Mouse (Mus musculus): ENCODE data around the gene Lamb3. TPM values are rescaled to one million over a fixed set of nuclear protein-coding genes. Genes with fewer than 3 reads are reported as not detected.

The Lamb3 gene
- total RNA-seq, 2 experiments from 2014 or later, result 0.89 to 1.6 TPM

DNA sequence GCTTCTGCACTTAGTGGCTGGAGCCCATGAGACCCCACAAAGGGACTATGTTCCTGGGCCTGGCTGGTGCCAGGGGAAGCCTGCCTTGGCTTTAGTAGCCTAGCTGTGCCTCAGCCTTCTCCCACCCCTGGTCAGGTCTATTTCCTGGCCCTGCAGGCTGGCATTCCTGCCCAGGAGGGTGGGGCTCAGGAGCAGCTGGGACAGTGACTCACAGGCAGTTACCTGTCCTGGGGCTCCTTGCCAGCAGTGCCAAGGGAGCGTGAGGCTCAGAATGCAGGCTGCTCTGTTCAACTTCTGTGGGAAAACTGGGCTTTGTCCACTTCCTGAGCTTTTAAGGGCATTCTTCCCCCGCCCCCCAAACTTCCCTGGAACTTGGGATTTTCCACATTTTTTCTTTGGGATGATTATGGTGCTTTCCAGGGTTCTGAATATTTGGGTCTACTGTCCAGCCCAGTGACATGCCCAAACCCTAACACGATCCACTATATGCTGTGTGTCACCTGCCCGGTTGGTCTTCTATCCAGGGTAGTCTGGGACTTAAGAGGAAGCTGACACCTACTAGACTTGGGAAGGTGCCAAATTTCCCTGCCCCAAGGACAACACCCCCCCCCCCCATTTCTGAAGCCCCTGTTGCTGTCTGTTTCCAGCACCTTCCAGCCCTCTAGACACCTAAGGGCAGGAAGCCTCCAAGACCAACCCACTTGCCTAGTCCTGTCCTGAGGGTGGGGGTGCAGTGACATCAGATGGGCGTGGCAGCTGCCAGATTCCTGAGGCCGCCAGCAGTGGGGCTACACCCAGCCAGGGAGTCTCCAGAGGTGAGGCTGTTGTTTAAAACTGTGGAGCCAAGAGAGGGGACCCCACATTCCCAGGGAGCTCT, 94.0 kb downstream of the Lamb3 start:
- no peak for DNase-seq (ENCODE audit: low spot score in 2 of 2)
- intact Hi-C loops (cut with DNase I), result no loop called here

DNA sequence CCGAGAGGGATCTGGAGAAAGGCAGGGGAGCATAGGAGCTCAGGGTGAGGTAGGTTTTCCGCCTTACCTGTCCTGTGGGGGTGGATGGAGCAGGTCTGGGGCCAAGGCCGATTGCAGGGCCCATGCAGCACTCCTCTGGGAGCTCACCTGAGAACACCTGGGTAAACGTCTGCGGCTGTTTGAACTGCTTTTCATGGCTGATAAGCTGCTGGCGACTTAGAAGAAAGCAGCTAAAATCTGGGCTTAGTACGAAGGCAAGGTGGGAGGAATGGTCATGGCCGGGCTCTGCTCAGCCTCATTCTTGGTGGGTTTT, 94.5 kb downstream of the Lamb3 start:
- DNase-seq (ENCODE audit: low spot score in 2 of 2), result no peak
- intact Hi-C loops (cut with DNase I), result no loop called here

DNA sequence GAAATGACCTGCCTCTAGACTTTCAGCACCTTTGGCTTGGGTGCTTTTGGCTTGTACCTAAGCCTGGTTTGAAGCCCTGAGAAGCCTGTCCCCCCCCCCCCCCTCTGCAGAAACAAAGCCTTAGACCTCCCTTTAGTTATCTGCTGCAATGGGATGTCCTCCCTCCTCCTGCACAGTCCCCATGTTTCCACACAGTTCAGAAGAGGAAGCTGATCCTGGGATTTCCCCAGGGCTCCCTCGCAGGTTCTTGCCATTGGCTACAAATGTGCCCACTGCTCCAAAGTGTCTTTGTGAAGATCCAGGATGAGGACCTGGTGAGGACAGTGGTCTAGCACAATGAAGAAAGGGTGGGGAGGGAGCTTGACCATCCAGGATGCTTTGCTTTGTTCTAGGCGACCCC, 95.6 kb downstream of the Lamb3 start:
- DNase-seq (ENCODE audit: low spot score in 2 of 2), result no peak
- intact Hi-C loops (cut with DNase I), result no loop called here

DNA sequence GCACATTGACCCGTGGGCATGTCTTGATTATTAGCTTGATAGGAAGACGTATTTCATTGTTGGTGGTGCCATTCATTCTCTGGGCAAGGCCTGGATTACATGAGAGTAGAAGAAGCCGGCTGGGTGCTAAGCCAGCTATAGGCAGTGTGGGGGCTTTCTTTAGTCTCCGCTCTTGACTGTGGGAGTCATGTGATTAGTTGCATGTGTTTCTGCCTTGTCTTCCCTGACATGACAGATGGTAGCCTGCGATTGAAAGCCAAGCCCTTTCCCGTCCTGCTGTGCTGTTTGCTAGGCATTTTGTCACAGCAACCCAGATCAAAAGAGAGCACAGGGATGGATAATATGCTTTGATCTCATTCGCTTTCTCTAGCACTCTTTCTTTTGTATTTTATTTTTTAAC, 97.9 kb downstream of the Lamb3 start:
- DNase-seq (ENCODE audit: low spot score in 2 of 2), result no peak
- intact Hi-C loops (cut with DNase I), result no loop called here

DNA sequence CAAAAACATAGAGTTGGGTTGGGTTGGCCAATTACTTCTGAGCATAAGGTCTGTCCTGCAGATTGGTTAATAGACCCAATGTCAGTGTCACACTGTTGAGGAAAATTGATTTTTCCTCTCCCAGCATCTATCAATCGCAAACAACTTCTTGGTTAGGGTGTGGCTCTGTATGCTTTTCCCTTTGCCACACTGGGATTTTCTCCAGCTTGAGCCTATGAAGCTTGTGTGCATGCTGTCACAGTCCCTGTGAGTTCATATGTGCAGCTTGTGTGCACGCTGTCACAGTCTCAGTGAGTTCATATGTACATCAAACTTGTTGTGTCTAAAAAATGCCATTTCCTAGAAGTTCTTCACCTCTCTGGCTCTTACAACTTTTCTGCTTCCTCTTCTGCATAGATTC, 99.3 kb downstream of the Lamb3 start:
- intact Hi-C loops (cut with DNase I), result no loop called here

DNA sequence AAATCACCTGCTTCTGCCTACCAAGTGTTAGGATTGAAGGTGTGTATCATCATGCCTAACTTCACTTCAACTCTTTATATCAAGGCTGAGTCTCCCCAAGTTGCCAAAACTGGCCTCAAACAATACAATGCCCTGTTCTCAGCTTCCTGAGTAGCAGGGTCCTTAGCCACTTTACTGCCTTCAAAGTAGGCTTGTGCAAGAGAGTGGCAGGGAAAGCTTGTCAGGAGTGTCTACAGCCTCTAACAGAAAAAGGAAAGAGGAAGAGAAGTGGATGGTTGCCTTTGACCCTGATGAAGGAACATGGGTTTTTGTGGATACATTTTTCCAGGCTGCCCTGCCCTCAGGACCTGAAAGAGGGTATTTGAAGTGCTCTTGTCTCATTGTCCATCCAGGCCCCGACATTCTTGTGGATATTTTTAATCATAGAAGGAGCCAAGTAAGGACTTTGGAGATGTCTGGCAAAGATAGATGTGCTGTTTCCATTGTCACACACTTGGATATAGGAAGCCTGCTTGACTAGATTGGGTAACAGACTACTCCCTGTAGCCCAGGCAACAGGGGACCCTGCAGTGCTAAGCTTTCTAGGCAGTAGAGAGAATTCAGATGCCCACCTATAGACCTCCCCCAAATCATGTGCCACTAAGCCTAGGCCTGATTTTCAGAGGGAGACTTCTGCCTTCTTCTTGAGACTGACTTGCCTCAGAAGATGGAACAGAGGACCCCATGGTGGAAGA, 102.5 kb downstream of the Lamb3 start:
- DNase-seq (ENCODE audit: low spot score in 2 of 2), result no peak
- intact Hi-C loops (cut with DNase I), result no loop called here

More for the DNA sequence above, 99.3 kb downstream of the Lamb3 start:
- no peak for DNase-seq (ENCODE audit: low spot score in 2 of 2)

DNA sequence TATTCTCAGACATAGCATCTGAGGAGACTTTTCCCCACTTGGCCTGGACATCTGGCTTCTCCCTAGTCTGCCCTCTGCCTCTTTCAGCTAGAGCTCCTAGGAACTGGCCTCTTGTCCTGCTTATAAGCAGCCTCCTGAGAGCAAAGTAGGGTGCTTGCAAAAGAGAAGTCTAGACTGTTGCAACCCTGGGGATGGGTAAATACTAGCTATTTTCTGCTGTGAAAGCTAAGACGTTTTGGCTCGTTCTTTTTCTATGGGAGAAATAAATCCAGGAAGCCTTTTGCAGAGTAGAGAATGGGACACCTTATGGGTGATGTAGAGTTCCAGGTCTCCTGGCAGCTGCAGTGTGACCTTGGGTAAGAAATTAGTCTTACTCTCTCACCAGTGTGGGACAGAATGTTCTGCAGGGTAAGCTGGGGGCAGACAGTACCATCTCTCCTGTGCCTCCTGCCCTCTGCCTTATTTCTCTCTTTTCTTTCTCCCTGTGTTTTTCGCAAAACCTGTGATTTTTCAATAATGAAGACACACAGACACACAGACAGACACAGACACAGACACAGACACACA, 103.1 kb downstream of the Lamb3 start:
- intact Hi-C loops (cut with DNase I), result no loop called here

DNA sequence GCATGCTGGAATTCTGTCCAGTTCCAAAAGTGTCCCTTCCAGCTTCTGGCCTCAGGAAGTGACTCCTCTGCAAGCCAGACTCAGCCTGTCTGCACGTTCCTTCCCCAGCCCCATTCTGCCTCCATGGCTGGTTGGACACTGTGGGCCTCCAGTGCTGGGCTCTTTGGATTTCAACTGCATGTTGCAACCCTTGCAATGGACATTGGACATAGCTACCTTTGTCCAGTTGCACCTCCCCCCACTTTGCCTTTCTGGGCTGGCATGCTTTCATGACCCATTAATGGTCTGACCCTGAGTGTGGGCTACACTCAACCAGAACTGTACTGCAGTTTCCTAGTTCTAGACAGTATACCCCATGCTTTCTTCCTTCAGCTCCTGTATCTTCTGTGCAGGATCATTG, 104.1 kb downstream of the Lamb3 start:
- DNase-seq (ENCODE audit: low spot score in 2 of 2), result no peak
- intact Hi-C loops (cut with DNase I), result no loop called here

More for the DNA sequence above, 103.1 kb downstream of the Lamb3 start:
- DNase-seq (ENCODE audit: low spot score in 2 of 2), result no peak

DNA sequence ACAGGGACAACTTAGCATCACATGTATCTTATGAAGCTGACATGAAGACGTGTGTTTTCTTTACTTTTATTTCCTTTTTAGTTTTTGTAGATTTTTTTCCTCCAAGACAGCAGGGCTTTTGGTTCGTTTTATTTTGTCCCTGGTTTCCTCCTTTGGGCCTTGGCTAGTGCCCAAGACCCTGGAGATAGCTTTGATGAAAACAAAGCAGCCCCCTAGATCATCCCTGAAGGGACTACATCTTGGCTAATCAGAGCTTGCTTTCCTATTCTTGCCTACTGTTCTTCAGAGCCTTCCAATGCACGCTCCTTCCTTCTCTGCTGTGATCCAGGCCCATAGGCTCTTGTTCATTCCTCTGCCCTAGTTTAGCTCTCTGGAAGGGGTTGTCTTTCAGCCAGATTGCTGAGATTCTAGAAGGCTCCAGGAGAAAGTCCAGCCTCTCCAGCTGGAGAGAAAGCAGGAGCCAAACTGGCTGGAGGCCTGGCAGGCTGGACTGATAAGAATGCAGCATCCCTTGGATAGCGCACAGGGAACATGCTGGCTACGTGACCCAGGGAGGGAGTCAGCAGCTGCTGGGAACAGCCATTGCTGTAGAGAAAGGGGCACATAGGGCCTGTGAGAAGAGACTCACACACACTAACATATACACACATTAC, 108.3 kb downstream of the Lamb3 start:
- peak; percentile 64 to 70 for DNase-seq (ENCODE audit: low spot score in 2 of 2)
- intact Hi-C loops (cut with DNase I), result loop anchor here (5.0 kb wide), 1 partner anchor 44 kb away; the partner anchor contains the start of gene G0s2

DNA sequence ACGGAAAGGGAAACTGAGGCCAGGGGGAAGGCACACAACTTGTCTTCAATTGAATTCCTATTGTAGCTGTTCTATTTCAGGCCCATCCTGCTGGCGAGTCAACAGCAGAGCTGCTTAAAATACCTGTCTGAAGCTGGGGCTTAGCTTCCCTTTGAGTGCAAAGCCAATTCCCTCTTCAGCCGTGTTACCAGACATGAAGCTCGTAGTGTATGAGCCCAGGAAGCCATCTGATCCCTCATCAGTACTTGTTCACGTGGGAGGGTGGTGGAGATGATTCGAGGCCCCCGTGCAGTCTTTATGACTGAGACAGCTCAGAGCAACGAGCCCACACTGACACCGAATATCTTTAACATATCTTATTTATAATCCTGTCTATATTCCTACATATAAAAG, 108.9 kb downstream of the Lamb3 start:
- peak; percentile 25 to 41 for DNase-seq (ENCODE audit: low spot score in 2 of 2)
- intact Hi-C loops (cut with DNase I), result loop anchor here (5.0 kb wide), 1 partner anchor 44 kb away; the partner anchor contains the start of gene G0s2

DNA sequence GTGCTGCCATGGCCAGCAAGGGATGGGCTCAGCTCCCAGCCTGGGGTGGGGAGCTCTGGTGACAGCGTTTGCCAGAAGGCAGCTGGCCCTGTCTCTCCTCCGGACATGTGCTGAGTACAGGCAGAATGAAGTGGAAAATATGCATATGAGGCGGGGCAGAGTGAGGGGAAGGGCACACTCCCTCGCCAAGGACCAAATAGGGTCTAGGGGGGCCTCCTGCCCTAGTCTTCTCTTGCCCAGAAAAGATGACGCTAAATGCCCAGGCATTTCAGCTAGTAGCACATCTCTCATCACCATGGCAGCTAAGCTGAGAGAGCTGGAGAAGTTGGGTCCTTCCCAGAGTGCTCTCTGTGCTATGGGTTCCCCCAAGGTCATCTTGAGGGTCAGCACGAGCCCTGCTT, 109.7 kb downstream of the Lamb3 start:
- peak in 1 of 2 experiments; percentile 42 for DNase-seq (ENCODE audit: low spot score in 2 of 2)
- intact Hi-C loops (cut with DNase I), result loop anchor here (5.0 kb wide), 1 partner anchor 45 kb away; the partner anchor contains the start of gene G0s2

DNA sequence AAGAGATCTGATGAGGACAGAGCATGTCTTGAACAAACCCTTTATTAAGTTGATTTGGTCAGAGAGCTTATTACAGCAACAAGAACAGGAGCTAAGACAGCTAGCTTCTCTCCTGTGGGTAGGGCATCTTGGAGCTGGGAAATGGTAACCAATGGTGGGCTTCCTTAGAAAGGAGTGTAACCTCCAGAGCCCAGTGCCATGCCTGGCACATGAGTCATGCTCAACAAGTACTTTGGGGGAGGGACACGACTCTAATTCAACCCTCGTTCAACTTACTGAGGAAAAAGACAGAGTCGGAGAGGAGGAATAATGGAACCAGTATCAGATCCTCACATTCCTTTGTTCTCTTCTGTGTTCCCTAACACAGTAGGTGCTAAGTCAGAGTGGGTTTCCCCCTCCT, 112.2 kb downstream of the Lamb3 start:
- intact Hi-C loops (cut with DNase I), result loop anchor here (5.0 kb wide), 2 partner anchors 47 to 112 kb away; partner anchors contain the start of genes G0s2 and Lamb3
- no peak for DNase-seq (ENCODE audit: low spot score in 2 of 2)

DNA sequence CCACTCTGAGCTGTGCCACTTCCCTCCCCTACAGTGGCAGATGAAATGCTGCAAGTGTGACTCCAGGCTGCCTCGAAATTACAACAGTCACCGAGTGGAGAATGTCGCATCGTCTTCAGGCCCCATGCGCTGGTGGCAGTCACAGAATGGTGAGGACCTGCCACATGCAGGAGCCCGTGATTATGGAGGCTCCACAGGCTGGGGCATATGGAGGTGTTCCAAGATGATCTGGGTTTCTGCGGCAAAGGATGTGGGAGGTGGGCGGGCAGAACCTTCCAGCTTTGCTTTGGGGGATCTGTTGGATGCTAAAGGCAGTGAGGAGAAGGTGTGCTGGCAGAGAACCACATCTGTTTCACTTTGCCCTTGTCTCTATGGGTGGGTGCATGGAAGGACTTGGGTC, 112.9 kb downstream of the Lamb3 start:
- intact Hi-C loops (cut with DNase I), result loop anchor here (5.0 kb wide), 1 partner anchor 113 kb away; the partner anchor contains the start of gene Lamb3
- peak in 1 of 2 experiments; percentile 23 for DNase-seq (ENCODE audit: low spot score in 2 of 2)

DNA sequence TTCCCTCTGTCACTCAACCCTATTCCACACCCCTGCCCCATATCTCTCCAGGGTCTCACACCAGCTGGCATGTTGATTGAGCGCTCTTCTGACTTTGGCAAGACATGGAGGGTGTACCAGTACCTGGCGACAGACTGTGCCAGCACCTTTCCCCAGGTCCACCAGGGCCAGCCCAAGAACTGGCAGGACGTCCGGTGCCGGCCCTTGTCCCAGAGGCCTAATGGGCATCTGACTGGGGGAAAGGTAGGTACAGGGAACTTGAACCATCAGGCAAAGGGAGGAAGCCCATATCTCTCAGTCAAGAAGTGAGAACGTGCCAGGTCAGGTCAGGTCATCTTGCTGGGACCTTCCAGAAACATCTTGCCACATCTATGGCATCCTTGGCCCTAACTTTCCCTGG, 116.2 kb downstream of the Lamb3 start:
- intact Hi-C loops (cut with DNase I), result loop anchor here (2.0 to 5.0 kb wide), 2 partner anchors 69 to 116 kb away; partner anchors contain the start of gene Lamb3
- DNase-seq (ENCODE audit: low spot score in 2 of 2), result no peak

DNA sequence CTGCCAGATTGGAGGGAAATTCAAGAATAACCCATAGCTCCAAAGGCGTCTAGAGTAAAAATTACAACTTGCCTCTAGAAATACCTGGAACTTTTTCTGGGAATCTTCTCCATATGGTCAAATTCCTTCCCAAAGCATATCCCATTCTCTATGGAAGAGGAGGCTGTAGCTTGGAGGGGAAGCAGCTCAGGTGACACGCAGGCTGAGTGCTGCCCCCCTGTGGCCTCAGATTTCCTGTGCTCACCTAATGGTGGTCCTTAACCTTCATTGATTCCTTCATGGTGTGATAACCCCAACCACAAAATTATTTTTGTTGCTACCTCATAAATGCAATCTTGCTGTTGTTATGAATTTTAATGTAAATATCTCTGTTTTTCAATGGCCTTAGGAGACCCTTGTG, 116.7 kb downstream of the Lamb3 start:
- intact Hi-C loops (cut with DNase I), result loop anchor here (2.0 to 5.0 kb wide), 2 partner anchors 69 to 117 kb away; partner anchors contain the start of gene Lamb3

DNA sequence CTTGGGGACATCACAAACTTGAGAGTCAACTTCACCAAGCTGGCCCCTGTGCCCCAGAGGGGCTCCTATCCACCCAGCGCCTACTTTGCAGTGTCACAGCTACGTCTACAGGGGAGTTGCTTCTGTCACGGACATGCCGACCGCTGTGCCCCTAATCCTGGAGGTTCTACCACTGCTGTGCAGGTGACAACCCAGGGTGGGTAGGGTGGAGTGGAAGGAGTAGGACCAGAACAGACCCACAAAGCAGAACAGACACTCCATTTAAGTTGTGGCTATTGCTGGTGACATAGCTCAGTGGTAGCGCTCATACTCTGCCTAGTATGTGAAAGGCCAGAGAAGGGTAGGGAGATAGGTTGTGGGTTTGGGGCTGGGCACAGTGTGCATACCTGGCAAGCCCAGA, 118.4 kb downstream of the Lamb3 start:
- DNase-seq (ENCODE audit: low spot score in 2 of 2), result no peak
- intact Hi-C loops (cut with DNase I), result loop anchor here (2.0 kb wide), 1 partner anchor 71 kb away; no protein-coding TSS in a partner anchor

More for the DNA sequence above, 116.7 kb downstream of the Lamb3 start:
- no peak for DNase-seq (ENCODE audit: low spot score in 2 of 2)

DNA sequence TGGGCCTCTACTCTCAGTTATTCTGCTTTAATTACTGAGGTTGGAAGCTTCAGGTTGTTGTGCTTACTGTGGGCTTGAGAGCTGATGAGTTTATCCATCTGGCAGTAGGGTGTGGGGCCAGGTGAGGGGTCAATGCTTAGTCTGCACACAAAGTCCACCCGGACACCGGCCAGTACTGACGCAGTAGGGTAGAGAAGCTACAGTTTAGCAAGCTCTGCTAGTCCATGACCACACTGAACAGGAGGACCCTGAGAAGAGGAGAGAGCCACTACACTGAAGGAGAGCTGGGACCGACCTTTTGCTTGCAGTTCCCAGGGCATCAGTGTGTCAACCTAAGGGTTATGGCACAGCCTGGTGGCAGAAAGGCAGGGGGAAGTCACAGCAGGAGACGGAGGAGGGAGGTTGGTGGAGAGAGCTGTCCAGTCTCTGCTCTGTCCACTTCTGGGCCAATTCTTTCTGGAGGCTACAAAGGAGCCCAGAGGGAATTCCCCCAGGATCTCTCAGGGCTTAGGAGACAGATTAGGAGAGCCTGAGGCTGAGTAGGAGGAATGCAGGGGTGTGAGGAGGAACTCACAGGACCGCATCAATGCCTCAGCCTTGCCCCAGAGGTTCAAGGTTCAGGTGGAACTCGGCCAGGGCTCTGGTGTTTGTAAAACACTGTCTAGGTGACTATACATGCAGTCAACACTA, 119.1 kb downstream of the Lamb3 start:
- no peak for DNase-seq (ENCODE audit: low spot score in 2 of 2)
- intact Hi-C loops (cut with DNase I), result no loop called here

DNA sequence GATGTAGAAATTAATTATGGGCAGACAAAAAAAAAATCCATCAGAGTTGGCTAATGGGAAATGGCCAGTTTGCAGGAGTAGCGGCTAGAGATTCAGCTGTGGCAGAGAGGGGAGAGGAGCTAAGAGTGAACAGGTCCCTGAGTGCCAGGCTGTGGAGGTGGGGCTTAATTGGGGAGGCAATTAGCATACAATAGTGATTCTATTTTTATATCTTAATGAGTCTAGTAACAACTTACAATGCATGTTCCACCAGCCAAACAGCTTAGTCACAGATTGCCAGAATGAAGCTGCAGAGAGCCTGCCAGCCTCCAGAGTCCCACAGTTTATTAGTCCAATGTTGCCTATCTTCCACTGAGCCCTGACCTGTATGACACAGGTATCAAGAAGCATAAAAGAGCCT, 119.7 kb downstream of the Lamb3 start:
- DNase-seq (ENCODE audit: low spot score in 2 of 2), result no peak
- intact Hi-C loops (cut with DNase I), result no loop called here

DNA sequence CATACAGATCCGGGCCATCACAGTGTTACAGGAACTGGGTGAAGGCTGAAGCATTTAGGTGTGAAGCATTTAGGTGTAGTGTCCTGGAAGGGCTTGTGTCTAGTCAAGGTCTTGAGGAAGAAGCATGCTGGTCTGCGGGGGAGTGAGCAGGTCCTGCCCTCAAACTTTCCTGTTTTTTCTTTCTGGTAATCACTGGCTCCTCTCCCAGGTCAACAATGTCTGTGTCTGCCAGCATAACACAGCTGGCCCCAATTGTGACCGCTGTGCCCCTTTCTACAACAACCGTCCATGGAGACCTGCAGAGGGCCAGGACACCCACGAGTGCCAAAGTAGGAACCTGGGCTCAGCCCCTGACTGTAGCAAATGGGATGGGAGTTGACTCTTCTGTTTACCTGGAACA, 120.2 kb downstream of the Lamb3 start:
- no peak for DNase-seq (ENCODE audit: low spot score in 2 of 2)
- intact Hi-C loops (cut with DNase I), result no loop called here

Measured in left cerebral cortex, postnatal 36 days (tissue).